Mouse (Mus musculus) hindbrain, embryonic 10.5 days (tissue): ENCODE data around the gene Tuba8. TPM values are rescaled to one million over a fixed set of nuclear protein-coding genes. Genes with fewer than 3 reads are reported as not detected.

Source experiments
- DNase-seq: peaks from one replicate; pipeline ENCODE4 v3.0.0-alpha.2; 2017; ENCODE audit warnings: low spot score
- H3K27ac ChIP-seq: fragments of 300-500 bp; sonication (generic); 2 replicates; pipeline ENCODE4 v1.5.1; 2016; ENCODE audit warnings: mild to moderate bottlenecking, moderate library complexity
- H3K27me3 ChIP-seq: fragments of 300-500 bp; sonication (generic); 2 replicates; pipeline ENCODE4 v1.6.1; 2016; ENCODE audit warnings: mild to moderate bottlenecking; ENCODE audit not compliant: poor library complexity, insufficient read depth, severe bottlenecking
- H3K36me3 ChIP-seq: fragments of 300-500 bp; sonication (generic); 2 replicates; pipeline ENCODE4 v1.6.1; 2016; ENCODE audit warnings: mild to moderate bottlenecking, moderate library complexity
- H3K4me1 ChIP-seq: fragments of 300-500 bp; sonication (generic); replicated peaks from 2 replicates; pipeline ENCODE4 v1.6.1; 2016; ENCODE audit warnings: mild to moderate bottlenecking
- H3K4me3 ChIP-seq: fragments of 300-500 bp; sonication (generic); 2 replicates; pipeline ENCODE4 v1.5.1; 2016; ENCODE audit warnings: mild to moderate bottlenecking, moderate library complexity
- H3K9me3 ChIP-seq: fragments of 300-500 bp; sonication (generic); 2 replicates; pipeline ENCODE4 v1.6.1; 2016; ENCODE audit warnings: mild to moderate bottlenecking, moderate library complexity
- WGBS: fragments of 180-500 bp; shearing (Covaris S2); methylation state at CpG from one replicate; pipeline ENCODE4 v1.1.7; 2016; 5-methylcytosine and 5-hydroxymethylcytosine counted together
- polyA plus RNA-seq: library from polyadenylated mRNA; unstranded; fragments of >200 nt; fragmentation: Nextera tagmentation; extraction: Ambion mirVana; gene quantifications from 2 replicates; pipeline ENCODE4 v1.2.1, GENCODE M21; 2016

Tuba8 gene
- polyA plus RNA-seq, 1 experiment from 2014 or later: 0.30 TPM

GRCm38 (mm10) chr6:121210926-121211289 lies 412 bp downstream of the Tuba8 start:
- WGBS: 2% methylated on average over 12 of the region's 12 CpGs
- Histone ChIP-seq H3K27me3 (peaks cover 41% of the 10 kb centered on the region), H3K4me1 (peaks cover 19% of the 10 kb centered on the region), H3K4me3 (peak overlapping the region; percentile 63), H3K9me3 (no peaks in the 10 kb centered on the region), H3K27ac (peak overlapping the region; percentile 45; the same call in 1 of the 2 replicates), H3K36me3 (no peaks in the 10 kb centered on the region)
- DNase-seq: no peak

DNA sequence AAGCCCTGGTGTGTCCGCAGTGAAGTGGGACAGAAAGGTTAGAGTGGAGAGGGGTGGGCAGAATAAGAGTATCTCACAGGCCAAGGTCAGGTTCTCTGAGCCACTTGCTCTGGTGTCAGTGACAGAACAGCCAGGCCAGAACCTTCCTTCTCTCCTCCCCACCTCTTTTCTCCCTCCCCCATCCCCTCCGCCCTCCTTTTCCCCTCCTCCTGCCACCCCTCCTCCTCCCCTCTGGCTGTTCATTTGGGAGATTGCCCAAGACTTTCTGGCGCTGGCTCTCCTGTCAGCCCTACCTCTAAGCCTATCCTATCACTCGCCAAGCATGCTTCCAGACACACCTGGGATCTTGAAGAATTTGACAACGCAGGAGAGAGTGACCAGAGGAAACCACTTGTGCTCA lies 1.2 kb downstream of the Tuba8 start:
- Histone ChIP-seq H3K27ac (no peak overlapping the region), H3K4me3 (peak overlapping the region; percentile 63), H3K4me1 (peaks cover 19% of the 10 kb centered on the region), H3K9me3 (no peaks in the 10 kb centered on the region), H3K27me3 (peaks cover 41% of the 10 kb centered on the region), H3K36me3 (no peaks in the 10 kb centered on the region)
- no peak for DNase-seq
- 5% methylated on average over 5 of the region's 5 CpGs for WGBS

DNA sequence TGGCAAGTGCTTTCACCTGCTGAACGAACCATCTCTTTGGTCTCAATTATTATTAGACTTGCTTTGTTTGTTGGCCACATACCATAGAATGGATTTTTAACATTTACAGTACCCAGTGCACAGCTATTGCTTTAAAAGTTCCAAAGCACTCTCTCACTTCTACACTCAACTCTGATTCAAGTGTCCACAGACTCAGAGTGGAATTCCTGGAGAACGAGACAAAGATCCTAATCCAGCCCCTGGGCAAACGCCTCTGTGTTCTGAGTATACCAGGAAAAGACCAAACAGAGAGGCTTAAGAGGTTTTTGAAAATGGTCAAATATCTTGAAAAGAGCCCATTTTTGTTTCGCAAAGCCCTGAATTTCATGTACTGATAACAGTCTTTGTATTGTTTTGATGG lies 2.5 kb downstream of the Tuba8 start:
- Histone ChIP-seq H3K4me1 (peaks cover 19% of the 10 kb centered on the region), H3K27me3 (peaks cover 41% of the 10 kb centered on the region), H3K4me3 (no peak overlapping the region), H3K36me3 (no peaks in the 10 kb centered on the region), H3K9me3 (no peaks in the 10 kb centered on the region), H3K27ac (no peak overlapping the region)
- DNase-seq: no peak
- 81% methylated on average over 4 of the region's 4 CpGs for WGBS

GRCm38 (mm10) chr6:121214221-121214620 lies 3.7 kb downstream of the Tuba8 start:
- H3K27ac ChIP-seq: no peak overlapping the region
- no peak overlapping the region for H3K4me3 ChIP-seq
- 91% methylated on average over 5 of the region's 5 CpGs for WGBS
- no peaks in the 10 kb centered on the region for H3K9me3 ChIP-seq
- peaks cover 19% of the 10 kb centered on the region for H3K4me1 ChIP-seq
- DNase-seq: no peak
- H3K36me3 ChIP-seq: no peaks in the 10 kb centered on the region
- peaks cover 39% of the 10 kb centered on the region for H3K27me3 ChIP-seq

GRCm38 (mm10) chr6:121214667-121215330 lies 4.3 kb downstream of the Tuba8 start:
- Histone ChIP-seq H3K4me3 (no peak overlapping the region), H3K27me3 (peaks cover 33% of the 10 kb centered on the region), H3K9me3 (no peaks in the 10 kb centered on the region), H3K36me3 (no peaks in the 10 kb centered on the region), H3K4me1 (peaks cover 19% of the 10 kb centered on the region), H3K27ac (no peak overlapping the region)
- WGBS: 90% methylated on average over 8 of the region's 8 CpGs
- no peak for DNase-seq

DNA sequence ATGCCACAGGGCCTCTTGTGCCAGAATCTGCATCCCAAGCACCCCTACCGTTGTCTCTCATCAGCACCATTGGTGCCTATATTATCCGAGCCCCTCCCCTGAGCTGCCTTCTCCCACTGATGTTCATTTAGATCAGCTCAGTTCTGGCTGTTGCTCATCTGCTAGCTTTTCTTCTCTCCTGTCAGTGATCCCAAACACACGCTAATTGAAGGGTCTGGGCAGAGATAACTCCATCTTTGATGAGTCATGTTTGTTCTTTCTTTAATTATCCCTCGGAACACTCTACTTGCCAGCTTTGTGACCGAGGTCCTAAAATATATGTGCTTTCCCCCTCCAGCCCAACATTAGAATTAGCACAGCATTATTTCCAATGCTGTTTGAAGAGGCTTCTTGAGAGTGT lies 4.8 kb downstream of the Tuba8 start:
- no peak overlapping the region for H3K4me3 ChIP-seq
- peaks cover 28% of the 10 kb centered on the region for H3K27me3 ChIP-seq
- no peak overlapping the region for H3K27ac ChIP-seq
- H3K36me3 ChIP-seq: no peaks in the 10 kb centered on the region
- peaks cover 16% of the 10 kb centered on the region for H3K4me1 ChIP-seq
- H3K9me3 ChIP-seq: no peaks in the 10 kb centered on the region
- no peak for DNase-seq
- 81% methylated on average over 5 of the region's 5 CpGs for WGBS

GRCm38 (mm10) chr6:121215896-121216295 lies 5.4 kb downstream of the Tuba8 start:
- no peak for DNase-seq
- H3K27me3 ChIP-seq: peaks cover 22% of the 10 kb centered on the region
- 84% methylated on average over 6 of the region's 6 CpGs for WGBS

DNA sequence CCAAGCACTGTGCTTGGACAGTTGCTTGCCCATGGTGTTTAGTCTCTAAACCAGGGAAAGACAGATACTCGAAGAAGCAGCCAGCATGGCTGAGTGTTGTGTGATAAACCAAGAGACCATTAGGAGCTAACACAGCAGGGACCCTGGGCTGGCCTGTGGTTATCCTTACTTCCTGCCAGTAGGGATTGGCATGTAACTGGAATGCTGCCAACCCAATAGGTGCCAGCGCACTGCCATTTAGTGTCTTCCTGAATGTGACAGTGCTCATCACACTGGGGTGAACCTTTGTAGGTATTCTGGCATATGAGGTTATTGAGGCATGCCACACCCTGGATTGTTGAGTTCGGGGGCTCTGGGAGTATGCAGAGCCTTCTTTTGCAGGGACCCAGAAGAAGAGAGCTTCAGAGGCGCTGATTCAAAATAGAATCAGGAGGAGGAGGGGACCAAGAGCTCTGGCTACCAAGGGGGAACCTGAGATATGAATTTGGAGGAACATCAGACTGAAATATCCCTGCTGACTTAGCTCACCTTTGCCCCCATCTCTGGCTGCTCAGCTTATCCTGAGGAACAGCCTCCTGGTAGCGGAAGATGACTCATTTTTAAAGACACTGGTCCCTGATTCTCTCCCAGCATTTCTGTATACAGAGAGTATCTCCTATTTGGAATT lies 6.2 kb downstream of the Tuba8 start:
- WGBS: 91% methylated on average over 5 of the region's 5 CpGs
- H3K27ac ChIP-seq: no peak overlapping the region

More at GRCm38 (mm10) chr6:121215896-121216295, 5.4 kb downstream of the Tuba8 start:
- peaks cover 10% of the 10 kb centered on the region for H3K4me1 ChIP-seq
- no peaks in the 10 kb centered on the region for H3K36me3 ChIP-seq
- no peak overlapping the region for H3K27ac ChIP-seq
- no peak overlapping the region for H3K4me3 ChIP-seq
- no peaks in the 10 kb centered on the region for H3K9me3 ChIP-seq

GRCm38 (mm10) chr6:121218002-121218401 lies 7.5 kb downstream of the Tuba8 start:
- Histone ChIP-seq H3K4me3 (no peak overlapping the region), H3K36me3 (no peaks in the 10 kb centered on the region), H3K4me1 (no peaks in the 10 kb centered on the region), H3K27me3 (0 out of 2 replicates have a peak, but pooled peaks cover 3% of the 10 kb centered on the region), H3K27ac (no peak overlapping the region), H3K9me3 (no peaks in the 10 kb centered on the region)
- 94% methylated on average over 7 of the region's 7 CpGs for WGBS
- DNase-seq: no peak

More for the DNA sequence above, 6.2 kb downstream of the Tuba8 start:
- no peak for DNase-seq
- H3K27me3 ChIP-seq: peaks cover 14% of the 10 kb centered on the region
- H3K36me3 ChIP-seq: no peaks in the 10 kb centered on the region
- H3K9me3 ChIP-seq: no peaks in the 10 kb centered on the region
- H3K4me1 ChIP-seq: peaks cover 2% of the 10 kb centered on the region
- H3K4me3 ChIP-seq: no peak overlapping the region

- WGBS: 76% methylated on average over 4 of the region's 4 CpGs
- DNase-seq: no peak
- Histone ChIP-seq H3K27ac (no peak overlapping the region), H3K9me3 (no peaks in the 10 kb centered on the region), H3K4me3 (no peak overlapping the region), H3K27me3 (0 out of 2 replicates have a peak, but pooled peaks cover 3% of the 10 kb centered on the region), H3K36me3 (no peaks in the 10 kb centered on the region), H3K4me1 (peaks cover 3% of the 10 kb centered on the region; the same call in 1 of the 2 replicates)
These were observed 8.9 kb downstream of the Tuba8 start for GRCm38 (mm10) chr6:121219406-121219805.

DNA sequence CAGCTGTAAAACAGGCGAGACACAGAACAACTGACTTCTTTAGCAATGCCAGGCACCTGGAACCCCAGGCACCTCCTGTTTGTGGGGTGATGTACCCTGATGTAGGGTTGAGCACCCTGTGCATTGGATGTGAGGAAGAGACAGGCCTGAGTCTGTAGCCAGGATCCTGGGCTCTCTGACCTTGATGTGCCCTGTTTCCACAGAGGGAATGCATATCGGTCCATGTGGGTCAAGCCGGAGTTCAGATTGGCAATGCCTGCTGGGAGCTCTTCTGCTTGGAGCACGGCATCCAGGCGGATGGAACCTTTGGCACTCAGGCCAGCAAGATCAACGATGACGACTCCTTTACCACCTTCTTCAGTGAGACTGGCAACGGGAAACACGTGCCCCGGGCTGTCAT lies 9.7 kb downstream of the Tuba8 start:
- no peak for DNase-seq
- Histone ChIP-seq H3K4me1 (peaks cover 9% of the 10 kb centered on the region), H3K4me3 (no peak overlapping the region), H3K36me3 (no peaks in the 10 kb centered on the region), H3K27ac (no peak overlapping the region), H3K9me3 (no peaks in the 10 kb centered on the region), H3K27me3 (0 out of 2 replicates have a peak, but pooled peaks cover 2% of the 10 kb centered on the region)
- WGBS: 89% methylated on average over 10 of the region's 10 CpGs

GRCm38 (mm10) chr6:121221876-121222597 lies 11.5 kb downstream of the Tuba8 start:
- H3K36me3 ChIP-seq: no peaks in the 10 kb centered on the region
- H3K4me3 ChIP-seq: no peak overlapping the region
- no peaks in the 10 kb centered on the region for H3K9me3 ChIP-seq
- no peak for DNase-seq
- no peak overlapping the region for H3K27ac ChIP-seq
- WGBS: 88% methylated on average over 8 of the region's 8 CpGs
- peaks cover 19% of the 10 kb centered on the region for H3K4me1 ChIP-seq
- no peaks in the 10 kb centered on the region for H3K27me3 ChIP-seq

GRCm38 (mm10) chr6:121223001-121223400 lies 12.5 kb downstream of the Tuba8 start:
- Histone ChIP-seq H3K27me3 (no peaks in the 10 kb centered on the region), H3K27ac (no peak overlapping the region), H3K36me3 (no peaks in the 10 kb centered on the region), H3K4me1 (peaks cover 19% of the 10 kb centered on the region), H3K9me3 (no peaks in the 10 kb centered on the region), H3K4me3 (no peak overlapping the region)
- WGBS: 95% methylated on average over 14 of the region's 14 CpGs
- DNase-seq: no peak
